Mouse (Mus musculus): ENCODE measurements around the gene Fgl2.

DNA sequence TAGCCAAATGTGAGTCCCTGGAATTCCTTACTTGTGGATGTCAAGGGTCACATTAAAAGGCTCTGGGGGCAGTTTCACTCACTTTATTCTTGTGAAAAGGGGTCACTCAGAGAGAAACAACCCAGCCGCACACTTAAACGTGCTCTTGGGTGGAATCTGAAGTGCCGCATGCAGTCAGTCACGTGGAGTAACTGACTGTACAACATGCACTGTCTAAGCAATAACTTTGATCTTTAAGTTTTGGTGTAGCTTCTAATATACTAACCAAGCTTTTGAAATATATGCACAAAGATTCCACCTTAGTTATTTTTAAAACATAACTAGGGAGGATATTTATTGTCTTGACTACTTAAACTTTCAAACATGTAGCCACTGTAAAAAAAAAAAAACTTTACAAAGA is 4.5 kb downstream of the Fgl2 start:
- TF ChIP-seq CTCF (conservative IDR thresholded peaks at IDR 0.05; ENCODE audit: insufficient read depth, insufficient read length, low read depth, low read length) = no peak
- no peak for TF ChIP-seq POLR2A (IDR thresholded peaks at IDR 0.05; ENCODE audit: low read depth, low read length)
